ENCODE assay signal across 9 mouse cellular contexts in the genomic region with DNA sequence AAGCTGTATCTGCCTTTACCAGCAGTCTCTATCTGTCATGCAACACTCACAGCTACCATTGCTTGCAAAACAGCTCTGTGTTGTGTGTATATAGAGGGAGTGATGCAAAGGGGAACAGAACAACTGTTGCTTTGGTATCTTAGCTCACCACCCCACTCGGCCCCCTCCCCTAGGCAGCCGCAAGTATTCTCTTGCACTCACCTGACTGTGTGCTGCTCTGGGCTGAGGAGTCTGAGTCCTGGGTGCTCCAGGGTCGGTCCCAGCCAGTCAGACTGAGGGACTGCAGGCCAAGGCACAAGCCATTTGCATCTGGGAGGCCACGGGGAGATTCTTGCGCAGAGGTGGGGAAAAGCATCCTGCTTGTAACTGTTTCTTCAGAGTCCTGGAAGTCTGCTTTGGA. TPM values are rescaled to one million over a fixed set of nuclear protein-coding genes. Genes with fewer than 3 reads are reported as not detected.
DNase-seq lines count a peak whose midpoint lies in the region; ATAC-seq lines count a peak whose summit lies in the region.
"Had no signal": no experiment of that assay in that cellular context is flagged by ENCODE, and none has a peak within 500 bp of the region (broad histone marks: within the 10 kb centered on the region; RNA-seq: fewer than 3 reads in every experiment).

No protein-coding gene starts in this region.

- no peak for ATAC-seq in forebrain, embryonic 11.5 days (replicated peaks; ENCODE audit: low FRiP score)

- WGBS in forebrain, embryonic 10.5 days = 19% methylated on average over 5 of the region's 5 CpGs
- 11% methylated on average over 5 of the region's 5 CpGs for WGBS in forebrain, embryonic 11.5 days
- WGBS in macrophage (ENCODE audit: missing documents) = 54% methylated on average over 5 of the region's 5 CpGs

- H3K79me2 ChIP-seq in macrophage (ENCODE audit: inconsistent target) = no peaks in the 10 kb centered on the region

- H3K27me3 ChIP-seq in forebrain, embryonic 10.5 days (ENCODE audit: poor library complexity, severe bottlenecking) = peaks cover 15% of the 10 kb centered on the region
- H3K27me3 ChIP-seq in forebrain, embryonic 11.5 days (ENCODE audit: control insufficient read depth, insufficient read depth, low read length) = no peaks in the 10 kb centered on the region

- H3K36me3 ChIP-seq in forebrain, embryonic 10.5 days (replicated peaks) = no peaks in the 10 kb centered on the region
- H3K36me3 ChIP-seq in forebrain, embryonic 11.5 days (ENCODE audit: control insufficient read depth, insufficient read depth, low read length) = no peaks in the 10 kb centered on the region
- no peaks in the 10 kb centered on the region for H3K36me3 ChIP-seq in macrophage (ENCODE audit: inconsistent target)

- H3K9me3 ChIP-seq in forebrain, embryonic 10.5 days = no peaks in the 10 kb centered on the region
- no peaks in the 10 kb centered on the region for H3K9me3 ChIP-seq in forebrain, embryonic 11.5 days (ENCODE audit: control insufficient read depth, low read length)

- H3K4me1 ChIP-seq in forebrain, embryonic 10.5 days = peaks cover 11% of the 10 kb centered on the region
- H3K4me1 ChIP-seq in forebrain, embryonic 11.5 days (replicated peaks; ENCODE audit: control insufficient read depth, insufficient read depth, low read length) = no peaks in the 10 kb centered on the region

- no peak overlapping the region for H3K4me2 ChIP-seq in forebrain, embryonic 11.5 days (ENCODE audit: low read depth, low read length, severe bottlenecking)

- peak overlapping the region; percentile 30; the same call in 1 of the 2 replicates for H3K4me3 ChIP-seq in forebrain, embryonic 10.5 days
- no peak overlapping the region for H3K4me3 ChIP-seq in forebrain, embryonic 11.5 days (ENCODE audit: low read depth, low read length)
- H3K4me3 ChIP-seq in macrophage (ENCODE audit: inconsistent target) = peak overlapping the region; percentile 24

- no peak overlapping the region for H3K27ac ChIP-seq in forebrain, embryonic 10.5 days
- H3K27ac ChIP-seq in forebrain, embryonic 11.5 days (ENCODE audit: low read depth, low read length) = no peak overlapping the region
- H3K27ac ChIP-seq in macrophage = peak overlapping the region; percentile 51
- H3K27ac ChIP-seq: liver, embryonic 14.5 days had no signal

- H3K9ac ChIP-seq in forebrain, embryonic 11.5 days (ENCODE audit: low read length) = no peak overlapping the region; the same call in 1 of the 2 replicates
- H3K9ac ChIP-seq: liver, embryonic 14.5 days had no signal

- DNase-seq in forebrain, embryonic 10.5 days (ENCODE audit: extremely low spot score, low spot score) = no peak
- DNase-seq in forebrain, embryonic 11.5 days (ENCODE audit: low spot score) = no peak
- DNase-seq in right cerebral cortex, postnatal 14 days = peak; percentile 11
- DNase-seq in right cerebral cortex, adult 18-20 months = no peak
- DNase-seq in cerebellum, adult 8-10 months = no peak
- no peak for DNase-seq in T-cell, adult 2 months (ENCODE audit: low spot score)
- no peak for DNase-seq in adrenal gland, adult 18-20 months (ENCODE audit: low spot score in 2 of 2)

RNA-seq across cellular contexts. Expression of a gene that starts 26.8 kb away (rescaled TPM):
- 1,233 and 1,243 TPM in 2 replicates for polyA plus RNA-seq in forebrain, embryonic 10.5 days (2016; fragmentation: Nextera tagmentation; extraction: Ambion mirVana)
- polyA plus RNA-seq in forebrain, embryonic 11.5 days (2014; fragmentation: Nextera tagmentation; extraction: Ambion mirVana) = 1,077 and 1,117 TPM in 2 replicates
- total RNA-seq in macrophage (2018; cell fraction: chromatin; rRNA removed) = 100 to 1,000 TPM in 3 of 26 experiments, 10 to 100 TPM in 23; 19.8 to 308 (median 65.5) TPM
- total RNA-seq in macrophage (2018; cell fraction: cytosol; rRNA removed) = 1,000 to 10,000 TPM in 11 of 26 experiments, 100 to 1,000 TPM in 15; 512 to 1,397 (median 826) TPM
- total RNA-seq in macrophage (2018; cell fraction: nucleus; rRNA removed) = 100 to 1,000 TPM in 18 of 26 experiments, 10 to 100 TPM in 8; 53.7 to 233 (median 109) TPM
- polyA plus RNA-seq in macrophage (2018) = 1,376 to 1,956 TPM (median 1,699 TPM) in 3 replicates
- 1,000 to 10,000 TPM; 1,108 to 1,124 TPM for total RNA-seq in adrenal gland, adult 18-20 months (2021)
